Mouse (Mus musculus): ENCODE data around the gene Ece1.

Gene Ece1

GRCm38 (mm10) chr4:137920005-137920404 lies 58.0 kb downstream of the Ece1 start:
- DNase-seq = peak; percentile 43

- peak; percentile 37 for DNase-seq
Observed at GRCm38 (mm10) chr4:137920500-137920961, 58.5 kb downstream of the Ece1 start.

- peak; percentile 29 for DNase-seq
Observed at GRCm38 (mm10) chr4:137921510-137921909, 59.5 kb downstream of the Ece1 start.

DNA sequence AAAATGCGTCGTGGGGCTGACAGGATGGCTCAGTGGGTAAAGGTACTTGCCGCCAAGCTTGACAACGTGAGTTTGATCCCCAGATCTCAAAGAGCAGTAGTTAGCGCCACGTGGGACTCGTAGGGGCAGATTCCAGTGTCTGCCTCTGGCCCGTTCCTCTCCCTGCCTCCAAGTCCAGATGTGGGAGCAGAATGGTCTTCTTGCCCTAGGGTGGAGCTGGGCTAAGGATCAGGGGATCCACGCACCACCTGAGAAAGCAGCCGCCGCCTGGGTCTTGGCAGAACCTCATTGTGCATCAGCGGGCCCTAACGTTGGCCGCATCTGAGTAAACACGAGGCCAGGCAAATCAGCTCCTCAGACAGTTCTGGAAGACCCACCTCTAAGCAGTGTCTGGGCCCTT lies 61.0 kb downstream of the Ece1 start:
- DNase-seq = no peak

- no peak for DNase-seq
Observed at GRCm38 (mm10) chr4:137925176-137925575, 63.1 kb downstream of the Ece1 start.

DNA sequence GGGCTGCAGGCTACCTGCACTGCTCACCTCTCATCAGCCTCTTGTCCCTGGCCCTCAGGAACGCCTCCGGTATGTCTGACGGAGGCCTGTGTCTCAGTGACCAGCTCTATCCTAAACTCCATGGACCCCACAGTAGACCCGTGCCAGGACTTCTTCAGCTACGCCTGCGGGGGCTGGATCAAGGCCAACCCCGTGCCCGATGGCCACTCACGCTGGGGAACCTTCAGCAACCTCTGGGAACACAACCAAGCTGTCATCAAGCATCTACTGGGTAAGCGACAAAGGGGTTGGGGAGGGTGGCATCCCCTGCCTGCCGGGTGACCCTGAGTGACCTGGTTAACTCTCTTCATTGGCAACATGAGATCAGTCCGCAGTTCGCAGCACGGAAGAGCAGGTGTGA lies 64.1 kb downstream of the Ece1 start:
- no peak for DNase-seq

GRCm38 (mm10) chr4:137927136-137927535 lies 65.1 kb downstream of the Ece1 start:
- DNase-seq = no peak

DNA sequence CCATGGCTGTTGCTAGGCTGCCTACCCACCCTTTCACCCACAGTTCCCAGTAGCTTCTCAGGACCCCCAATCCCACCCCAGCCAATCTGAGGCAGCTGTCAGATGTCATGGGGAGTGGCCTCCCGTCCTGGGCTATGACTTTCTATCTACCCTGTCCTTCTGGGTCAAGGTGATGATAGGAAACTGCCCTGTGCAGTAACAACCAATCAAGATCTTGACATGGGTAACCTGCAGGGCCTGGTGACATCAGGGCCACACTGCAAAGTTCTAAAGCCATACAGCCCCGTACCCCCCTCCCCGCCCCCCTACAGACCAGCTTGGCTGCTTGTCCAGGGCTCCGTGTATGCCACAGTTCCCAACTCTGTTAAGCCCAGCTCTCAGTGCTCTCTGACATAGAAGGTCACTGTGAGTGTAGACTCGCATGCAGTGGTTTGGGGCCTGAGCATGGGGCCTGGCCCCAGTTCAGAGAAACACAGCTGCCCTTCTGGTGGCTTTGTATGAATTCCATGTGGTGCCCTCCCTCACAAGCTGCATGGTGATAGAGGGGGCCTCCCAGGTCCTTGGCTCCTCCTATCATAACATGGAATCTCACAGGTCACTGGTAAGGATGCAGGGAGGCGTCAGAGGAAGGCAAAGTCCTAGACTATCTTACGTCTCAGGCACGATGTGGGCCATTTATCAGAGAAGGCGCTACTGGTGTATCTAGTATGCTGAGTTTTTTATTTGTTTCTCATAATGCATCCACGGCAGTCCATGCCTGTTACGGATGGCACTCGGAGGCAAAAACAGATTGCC lies 65.9 kb downstream of the Ece1 start:
- no peak for DNase-seq

DNA sequence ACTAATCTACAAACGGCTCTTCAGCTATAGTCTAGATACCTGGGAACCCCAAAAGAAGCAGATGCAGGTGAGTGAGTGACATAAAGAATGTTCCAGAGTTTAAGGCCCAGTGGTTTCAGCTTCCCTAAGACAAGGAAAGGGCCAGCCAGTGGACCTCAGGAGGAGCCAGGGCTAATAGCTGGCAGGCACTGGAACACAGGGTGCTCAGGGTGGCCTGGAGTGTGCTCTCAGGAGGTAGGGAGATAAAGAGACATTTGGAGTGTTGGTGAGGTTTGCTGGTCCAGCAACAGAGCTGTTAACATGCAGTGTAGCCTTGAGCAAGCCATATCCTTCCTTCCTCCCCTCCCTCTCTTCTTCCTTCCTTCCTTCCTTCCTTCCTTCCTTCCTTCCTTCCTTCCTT lies 66.8 kb downstream of the Ece1 start:
- DNase-seq = no peak

DNA sequence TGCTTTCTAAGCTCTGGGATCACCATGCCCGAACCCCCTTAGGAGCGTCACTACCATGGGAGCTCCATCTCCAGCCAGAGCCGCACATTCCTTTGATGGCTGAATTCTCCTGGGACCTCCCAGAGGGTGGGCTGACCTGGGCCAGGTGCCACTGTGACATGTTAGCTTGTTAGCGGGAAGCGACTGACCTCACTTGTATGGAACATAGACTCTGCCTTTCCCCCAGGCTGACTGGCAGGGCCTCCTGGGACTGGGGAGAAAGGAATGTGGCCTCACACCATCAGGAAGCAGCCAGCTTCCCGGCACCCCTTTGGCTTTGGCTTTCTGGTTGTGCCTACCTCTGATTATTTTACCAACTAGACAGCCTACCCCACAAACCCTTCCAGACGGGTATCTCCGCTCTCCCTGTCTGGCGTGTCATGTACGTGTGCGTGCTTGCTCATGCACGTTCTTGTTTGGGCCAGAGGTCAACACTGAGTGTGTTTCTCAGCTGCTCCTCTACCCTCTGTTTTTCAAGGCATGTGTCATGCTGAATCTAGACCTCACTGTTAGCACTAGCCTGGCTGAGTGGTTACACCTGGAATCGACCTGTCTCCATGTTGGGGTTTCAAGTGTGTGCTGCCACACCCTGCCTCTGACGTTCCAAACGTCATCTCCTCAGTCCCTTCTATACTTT lies 67.4 kb downstream of the Ece1 start:
- DNase-seq = peak; percentile 39

- no peak for DNase-seq
Observed at GRCm38 (mm10) chr4:137930500-137931008, 68.5 kb downstream of the Ece1 start.

- peak; percentile 87 for DNase-seq
Observed at GRCm38 (mm10) chr4:137931009-137931757, 69.1 kb downstream of the Ece1 start.

DNA sequence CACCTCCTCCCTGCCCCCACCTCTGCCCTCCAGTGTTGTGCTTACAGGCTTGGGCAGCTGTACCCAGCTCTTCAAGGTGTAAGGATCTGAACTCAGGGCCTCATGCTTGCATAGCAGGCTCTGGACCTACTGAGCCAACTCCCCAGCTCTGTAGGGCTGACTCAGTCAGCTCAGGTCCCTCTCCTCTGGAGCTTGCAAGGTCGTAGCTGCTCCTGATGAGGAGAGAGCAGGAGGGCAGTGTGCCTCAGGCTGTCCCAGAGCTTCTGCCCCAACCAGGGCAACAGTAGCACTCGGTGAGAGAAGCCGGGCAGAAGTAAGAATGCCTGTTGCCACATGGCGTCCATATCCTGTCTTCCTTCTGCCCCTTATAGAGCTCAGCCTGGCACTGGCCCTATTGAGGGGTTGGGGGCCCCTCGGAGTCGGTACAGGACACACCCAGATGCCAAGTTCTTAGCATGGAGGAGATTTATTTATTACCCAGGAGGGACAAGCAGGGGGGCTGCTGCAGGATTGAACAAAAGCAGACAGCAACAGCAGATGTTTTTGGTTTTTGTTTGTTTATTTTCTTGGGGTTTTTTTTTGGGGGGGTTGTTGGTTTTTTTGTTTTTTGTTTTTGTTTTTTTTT lies 70.6 kb downstream of the Ece1 start:
- no peak for DNase-seq

GRCm38 (mm10) chr4:137933328-137933727 lies 71.3 kb downstream of the Ece1 start:
- DNase-seq = no peak

DNA sequence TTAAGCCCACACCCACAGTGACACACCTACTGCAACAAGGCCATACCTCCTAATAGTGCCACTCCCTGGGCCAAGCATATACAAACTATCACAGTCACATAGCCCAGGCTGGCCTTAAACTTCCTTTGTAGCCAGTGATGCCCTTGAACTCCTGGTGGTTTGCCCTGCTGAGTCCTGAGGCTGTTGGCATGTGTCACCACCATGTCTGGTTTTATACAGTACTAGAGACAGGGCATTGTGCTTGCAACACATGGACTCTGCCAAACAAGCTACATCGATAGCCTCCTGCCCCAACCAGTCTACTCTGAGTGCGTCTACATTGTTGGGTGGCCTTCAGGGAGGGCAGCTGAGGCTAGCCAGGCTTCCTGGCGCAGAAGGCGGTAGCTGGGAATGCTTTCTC lies 74.1 kb downstream of the Ece1 start:
- no peak for DNase-seq

DNA sequence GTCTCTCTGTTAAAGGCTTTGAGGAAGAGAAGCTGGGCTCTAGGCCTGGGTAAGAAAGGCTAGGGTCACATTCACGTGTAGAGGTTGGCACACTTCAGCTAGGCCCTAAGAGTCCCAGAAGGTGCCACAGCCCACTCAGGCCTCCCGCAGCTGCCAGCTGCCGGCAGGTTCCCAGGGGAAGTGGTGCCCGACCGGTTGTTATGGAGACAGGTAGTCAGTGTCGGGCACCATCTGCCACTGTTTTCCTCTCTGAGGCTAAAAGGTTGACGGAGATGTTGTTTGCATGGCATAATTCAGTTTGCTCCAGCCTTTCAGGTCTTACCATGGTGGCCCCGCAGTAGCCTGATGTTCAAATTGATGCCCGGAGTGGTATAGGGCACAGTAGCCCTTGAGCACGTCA lies 78.0 kb downstream of the Ece1 start:
- no peak for DNase-seq

DNA sequence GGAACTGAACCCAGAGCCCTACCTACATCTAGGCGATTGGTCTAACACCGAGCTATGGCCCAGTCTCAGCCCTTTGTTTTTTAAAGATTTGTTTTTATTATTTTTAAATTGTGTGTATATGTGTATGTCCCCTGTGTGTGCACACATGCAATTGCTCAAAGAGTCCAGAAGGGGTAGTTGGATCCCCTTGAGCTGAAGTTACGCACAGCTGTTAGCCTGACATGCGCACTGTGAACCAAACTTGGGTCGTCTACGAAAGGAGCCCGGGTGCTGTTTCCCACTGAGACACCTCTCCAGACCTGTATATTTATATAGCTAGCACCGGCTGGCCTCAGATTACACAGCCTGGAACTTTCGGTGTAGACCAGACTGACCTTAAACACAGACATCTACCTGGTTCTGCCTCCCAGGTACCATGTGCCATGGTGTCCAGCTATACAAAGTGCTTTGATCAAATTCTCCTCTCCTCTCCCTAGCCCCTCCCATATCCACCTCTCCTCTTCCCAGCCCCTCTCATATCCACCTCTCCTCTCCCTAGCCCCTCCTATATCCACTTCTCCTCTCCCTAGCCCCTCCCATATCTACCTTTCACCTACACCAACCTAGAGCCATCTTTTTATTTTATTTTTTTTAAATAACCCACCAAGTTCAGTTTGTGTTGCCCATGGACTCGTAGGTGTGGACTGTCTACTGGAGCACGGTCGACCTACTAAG lies 79.3 kb downstream of the Ece1 start:
- DNase-seq = no peak

DNA sequence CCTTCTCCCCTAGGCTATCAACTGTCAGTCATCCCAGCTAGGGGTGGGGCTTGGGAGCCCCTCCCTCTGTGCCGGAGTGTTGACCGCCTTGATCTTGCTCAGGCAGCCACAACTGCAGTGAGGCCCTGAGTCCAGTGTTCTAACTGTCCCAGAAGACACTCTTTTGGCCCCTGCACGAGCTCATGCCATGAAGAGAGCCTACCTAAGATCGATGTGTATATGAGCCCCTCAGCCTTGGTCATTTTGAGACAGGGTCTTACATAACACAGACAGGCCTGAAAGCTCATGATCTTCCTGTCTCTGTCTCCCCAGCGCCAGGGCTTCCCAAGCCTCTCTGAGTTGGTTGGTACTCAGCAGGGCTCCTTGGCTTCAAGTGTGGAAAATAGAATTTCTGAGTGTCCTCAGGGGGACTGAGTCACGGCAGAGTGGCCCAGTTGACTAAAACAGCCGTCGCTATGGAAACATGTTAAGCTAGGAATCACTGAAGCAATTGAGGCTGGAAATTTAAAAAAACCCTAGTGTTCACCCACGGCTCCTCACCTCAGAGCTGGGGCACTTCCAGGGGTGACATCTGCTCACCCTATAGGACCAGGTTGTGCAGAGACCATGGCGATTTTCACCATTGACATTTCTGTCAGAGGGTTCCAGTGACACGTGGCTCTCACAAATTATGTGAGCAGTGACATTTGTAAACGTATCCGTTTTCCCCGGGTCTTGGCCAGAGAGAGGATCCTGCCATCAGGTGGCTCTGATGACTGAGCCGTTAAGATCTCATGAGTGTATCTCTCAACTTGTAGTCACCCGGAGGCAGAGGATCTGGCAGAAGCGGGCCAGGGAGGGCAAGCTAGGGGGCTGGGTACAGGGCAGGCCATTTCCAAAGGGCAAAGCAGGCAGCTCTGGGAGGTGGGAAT lies 80.1 kb downstream of the Ece1 start:
- DNase-seq = no peak

GRCm38 (mm10) chr4:137942782-137943486 lies 80.9 kb downstream of the Ece1 start:
- no peak for DNase-seq

DNA sequence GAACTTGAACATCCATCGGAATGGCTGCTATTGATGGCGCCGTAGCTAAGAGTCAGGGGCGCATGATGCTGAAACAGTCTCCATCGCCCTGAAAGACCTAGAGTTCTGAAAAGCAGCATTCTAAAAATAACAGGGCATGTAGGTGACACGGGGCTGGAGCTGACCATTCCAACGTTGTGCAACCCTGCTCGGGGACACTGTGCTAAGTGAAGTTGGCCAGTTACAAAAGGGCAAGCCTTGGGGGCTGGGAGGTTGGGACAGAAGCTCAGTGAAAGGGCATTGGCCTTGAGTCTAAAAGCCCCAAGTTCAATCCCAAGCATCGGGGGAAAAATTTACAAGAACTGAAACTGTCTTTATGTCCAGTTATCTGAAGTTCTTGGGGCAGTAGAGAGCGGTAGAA lies 81.5 kb downstream of the Ece1 start:
- DNase-seq = peak; percentile 27

- no peak for DNase-seq
Observed at GRCm38 (mm10) chr4:137945376-137945775, 83.3 kb downstream of the Ece1 start.

Data from kidney, adult 9 months (tissue).